Mouse (Mus musculus): ENCODE measurements around the gene Ankrd22.

The Ankrd22 gene

GRCm38 (mm10) chr19:34096228-34096627 lies 69.6 kb downstream of the Ankrd22 start:
- Histone ChIP-seq H3K4me3 (replicated peaks; ENCODE audit: low read length) (no peak overlapping the region), H3K9me3 (ENCODE audit: low read length) (no peaks in the 10 kb centered on the region), H3K36me3 (ENCODE audit: insufficient read depth, low read length) (no peaks in the 10 kb centered on the region), H3K4me1 (replicated peaks; ENCODE audit: low read depth, low read length) (peaks cover 8% of the 10 kb centered on the region), H3K27me3 (ENCODE audit: insufficient read depth, low read length) (no peaks in the 10 kb centered on the region)
- TF ChIP-seq POU5F1 (IDR thresholded peaks at IDR 0.05; ENCODE audit: borderline replicate concordance, low read length), result no peak
- TF ChIP-seq CTCF (conservative IDR thresholded peaks at IDR 0.05; ENCODE audit: low read length), result no peak
- no peak for TF ChIP-seq NANOG (IDR thresholded peaks at IDR 0.05; ENCODE audit: borderline replicate concordance, low read length)

- Histone ChIP-seq H3K27me3 (ENCODE audit: insufficient read depth, low read length) (no peaks in the 10 kb centered on the region), H3K4me3 (replicated peaks; ENCODE audit: low read length) (no peak overlapping the region), H3K9me3 (ENCODE audit: low read length) (no peaks in the 10 kb centered on the region), H3K36me3 (ENCODE audit: insufficient read depth, low read length) (no peaks in the 10 kb centered on the region), H3K4me1 (replicated peaks; ENCODE audit: low read depth, low read length) (peaks cover 8% of the 10 kb centered on the region)
- TF ChIP-seq NANOG (IDR thresholded peaks at IDR 0.05; ENCODE audit: borderline replicate concordance, low read length) (no peak), POU5F1 (IDR thresholded peaks at IDR 0.05; ENCODE audit: borderline replicate concordance, low read length) (no peak)
Measured at GRCm38 (mm10) chr19:34095381-34095780, 70.5 kb downstream of the Ankrd22 start.

- H3K27me3 ChIP-seq (ENCODE audit: insufficient read depth, low read length), result no peaks in the 10 kb centered on the region
- H3K9me3 ChIP-seq (ENCODE audit: low read length), result no peaks in the 10 kb centered on the region
- H3K4me3 ChIP-seq (replicated peaks; ENCODE audit: low read length), result no peak overlapping the region
- H3K36me3 ChIP-seq (ENCODE audit: insufficient read depth, low read length), result no peaks in the 10 kb centered on the region
- H3K4me1 ChIP-seq (replicated peaks; ENCODE audit: low read depth, low read length), result no peaks in the 10 kb centered on the region
- no peak for TF ChIP-seq POU5F1 (IDR thresholded peaks at IDR 0.05; ENCODE audit: borderline replicate concordance, low read length)
- TF ChIP-seq NANOG (IDR thresholded peaks at IDR 0.05; ENCODE audit: borderline replicate concordance, low read length), result no peak
- no peak for TF ChIP-seq CTCF (conservative IDR thresholded peaks at IDR 0.05; ENCODE audit: low read length)
Measured at GRCm38 (mm10) chr19:34089011-34089680, 76.7 kb downstream of the Ankrd22 start.

GRCm38 (mm10) chr19:34078130-34078529 lies 87.7 kb downstream of the Ankrd22 start:
- TF ChIP-seq CTCF (conservative IDR thresholded peaks at IDR 0.05; ENCODE audit: low read length) (no peak), POU5F1 (IDR thresholded peaks at IDR 0.05; ENCODE audit: borderline replicate concordance, low read length) (no peak), NANOG (IDR thresholded peaks at IDR 0.05; ENCODE audit: borderline replicate concordance, low read length) (no peak)
- no peaks in the 10 kb centered on the region for H3K27me3 ChIP-seq (ENCODE audit: insufficient read depth, low read length)

GRCm38 (mm10) chr19:34074239-34074638 lies 91.6 kb downstream of the Ankrd22 start:
- no peaks in the 10 kb centered on the region for H3K27me3 ChIP-seq (ENCODE audit: insufficient read depth, low read length)
- no peaks in the 10 kb centered on the region for H3K9me3 ChIP-seq (ENCODE audit: low read length)
- H3K36me3 ChIP-seq (ENCODE audit: insufficient read depth, low read length), result no peaks in the 10 kb centered on the region
- no peaks in the 10 kb centered on the region for H3K4me1 ChIP-seq (replicated peaks; ENCODE audit: low read depth, low read length)
- TF ChIP-seq POU5F1 (IDR thresholded peaks at IDR 0.05; ENCODE audit: borderline replicate concordance, low read length) (no peak), CTCF (conservative IDR thresholded peaks at IDR 0.05; ENCODE audit: low read length) (no peak), NANOG (IDR thresholded peaks at IDR 0.05; ENCODE audit: borderline replicate concordance, low read length) (no peak)
- H3K4me3 ChIP-seq (replicated peaks; ENCODE audit: low read length), result no peak overlapping the region

More at GRCm38 (mm10) chr19:34078130-34078529, 87.7 kb downstream of the Ankrd22 start:
- Histone ChIP-seq H3K9me3 (ENCODE audit: low read length) (no peaks in the 10 kb centered on the region), H3K4me1 (replicated peaks; ENCODE audit: low read depth, low read length) (no peaks in the 10 kb centered on the region), H3K36me3 (ENCODE audit: insufficient read depth, low read length) (no peaks in the 10 kb centered on the region), H3K4me3 (replicated peaks; ENCODE audit: low read length) (no peak overlapping the region)
